Mouse (Mus musculus) liver, postnatal 0 days (tissue): Measurements from ENCODE around the gene Slc35g1.

ENCODE experiments used
- CTCF ChIP-seq: sonication (generic); IDR thresholded peaks from 2 replicates; pipeline ENCODE4 v1.5.1; 2016; ENCODE audit warnings: antibody characterized with exemption, low read depth
- EP300 ChIP-seq: IDR thresholded peaks from 2 replicates; pipeline ENCODE4 v1.6.1; 2016; ENCODE audit warnings: antibody characterized with exemption, low read depth, mild to moderate bottlenecking

- TF ChIP-seq EP300 (no peak), CTCF (no peak)
Measured at GRCm38 (mm10) chr19:38401416-38401815, 5.6 kb downstream of the Slc35g1 start.
